Mouse (Mus musculus) testis, adult 2 months (tissue): ENCODE measurements at regions not wholly inside any gene's neighbourhood (a gene's known extent, or its start where the extent isn't known, plus 50 kb on each side); places are given as distances from the start of the nearest gene placed in this dataset.

Source experiments
- CTCF ChIP-seq: fragments of 200-500 bp; IDR thresholded peaks from 2 replicates; pipeline ENCODE4 v1.5.1; 2012; ENCODE audit warnings: low read depth, mild to moderate bottlenecking, inconsistent platforms, low read length, moderate library complexity; ENCODE audit not compliant: control insufficient read depth, insufficient read depth, insufficient replicate concordance
- POLR2A ChIP-seq: fragments of 200-500 bp; IDR thresholded peaks from 2 replicates; pipeline ENCODE4 v1.6.1; 2012; ENCODE audit warnings: low read depth, mild to moderate bottlenecking, inconsistent platforms, low read length, moderate library complexity; ENCODE audit not compliant: control insufficient read depth

GRCm38 (mm10) chr12:68426601-68427000 lies 732.4 kb downstream of the Rps29 start:
- TF ChIP-seq CTCF = no peak
- TF ChIP-seq POLR2A = no peak
